Mouse (Mus musculus) lung, postnatal 0 days (tissue): ENCODE data around the gene Yif1b. TPM values are rescaled to one million over a fixed set of nuclear protein-coding genes. Genes with fewer than 3 reads are reported as not detected.
A peak's percentile ranks its signal among the peaks of the same experiment; 100 is the strongest.
"Not testable (repeated sequence)": the region's sequence is repeated elsewhere in the genome, so short reads cannot be mapped to it uniquely, and the experiment has no call there.

ENCODE experiments used
- ATAC-seq: fragments of 200-750 bp; cut with Nextera tagmentation; 2 replicates; pipeline ENCODE4 v1.8.0; 2017; ENCODE audit warnings: moderate library complexity
- DNase-seq: peaks from one replicate; pipeline ENCODE4 v3.0.0-alpha.2; 2016; ENCODE audit warnings: low spot score
- H3K27ac ChIP-seq: fragments of 300-500 bp; sonication (generic); 2 replicates; pipeline ENCODE4 v1.5.1; 2014; ENCODE audit warnings: antibody characterized with exemption, mild to moderate bottlenecking, low read length, mixed read lengths
- H3K27me3 ChIP-seq: fragments of 300-500 bp; sonication (generic); replicated peaks from 2 replicates; pipeline ENCODE4 v1.6.1; 2014; ENCODE audit warnings: low read length, mixed read lengths; ENCODE audit not compliant: insufficient read depth
- H3K36me3 ChIP-seq: fragments of 300-500 bp; sonication (generic); 2 replicates; pipeline ENCODE4 v1.6.1; 2014; ENCODE audit warnings: low read length, mixed read lengths; ENCODE audit not compliant: insufficient read depth
- H3K4me1 ChIP-seq: fragments of 300-500 bp; sonication (generic); 2 replicates; pipeline ENCODE4 v1.6.1; 2014; ENCODE audit warnings: antibody characterized with exemption, low read depth, low read length, mixed read lengths; ENCODE audit not compliant: insufficient read depth
- H3K4me2 ChIP-seq: fragments of 300-500 bp; sonication (generic); replicated peaks from 2 replicates; pipeline ENCODE4 v1.6.1; 2014; ENCODE audit warnings: low read depth, mild to moderate bottlenecking, low read length, moderate library complexity, mixed read lengths
- H3K4me3 ChIP-seq: fragments of 300-500 bp; sonication (generic); 2 replicates; pipeline ENCODE4 v1.5.1; 2014; ENCODE audit warnings: low read depth, low read length
- H3K9ac ChIP-seq: fragments of 300-500 bp; sonication (generic); replicated peaks from 2 replicates; pipeline ENCODE4 v1.6.1; 2014; ENCODE audit warnings: low read depth, mild to moderate bottlenecking
- H3K9me3 ChIP-seq: fragments of 300-500 bp; sonication (generic); 2 replicates; pipeline ENCODE4 v1.6.1; 2016; ENCODE audit warnings: low read length, mixed read lengths
- CTCF ChIP-seq: IDR thresholded peaks from 2 replicates; pipeline ENCODE4 v1.5.1; 2016; ENCODE audit warnings: antibody characterized with exemption, mild to moderate bottlenecking
- EP300 ChIP-seq: IDR thresholded peaks from 2 replicates; pipeline ENCODE4 v1.6.1; 2016; ENCODE audit warnings: antibody characterized with exemption, mild to moderate bottlenecking, control low read depth
- WGBS: fragments of 180-500 bp; shearing (Covaris S2); extraction: QIAGEN DNeasy Blood & Tissue Kit; methylation state at CpG from one replicate; pipeline ENCODE4 v1.1.7; 2014; 5-methylcytosine and 5-hydroxymethylcytosine counted together
- polyA plus RNA-seq: library from polyadenylated mRNA; unstranded; fragments of >200 nt; fragmentation: Nextera tagmentation; extraction: Ambion mirVana; gene quantifications from 2 replicates; pipeline ENCODE4 v1.2.1, GENCODE M21; 2015

The Yif1b gene
- 93.9 and 96.2 TPM in 2 replicates for polyA plus RNA-seq

DNA sequence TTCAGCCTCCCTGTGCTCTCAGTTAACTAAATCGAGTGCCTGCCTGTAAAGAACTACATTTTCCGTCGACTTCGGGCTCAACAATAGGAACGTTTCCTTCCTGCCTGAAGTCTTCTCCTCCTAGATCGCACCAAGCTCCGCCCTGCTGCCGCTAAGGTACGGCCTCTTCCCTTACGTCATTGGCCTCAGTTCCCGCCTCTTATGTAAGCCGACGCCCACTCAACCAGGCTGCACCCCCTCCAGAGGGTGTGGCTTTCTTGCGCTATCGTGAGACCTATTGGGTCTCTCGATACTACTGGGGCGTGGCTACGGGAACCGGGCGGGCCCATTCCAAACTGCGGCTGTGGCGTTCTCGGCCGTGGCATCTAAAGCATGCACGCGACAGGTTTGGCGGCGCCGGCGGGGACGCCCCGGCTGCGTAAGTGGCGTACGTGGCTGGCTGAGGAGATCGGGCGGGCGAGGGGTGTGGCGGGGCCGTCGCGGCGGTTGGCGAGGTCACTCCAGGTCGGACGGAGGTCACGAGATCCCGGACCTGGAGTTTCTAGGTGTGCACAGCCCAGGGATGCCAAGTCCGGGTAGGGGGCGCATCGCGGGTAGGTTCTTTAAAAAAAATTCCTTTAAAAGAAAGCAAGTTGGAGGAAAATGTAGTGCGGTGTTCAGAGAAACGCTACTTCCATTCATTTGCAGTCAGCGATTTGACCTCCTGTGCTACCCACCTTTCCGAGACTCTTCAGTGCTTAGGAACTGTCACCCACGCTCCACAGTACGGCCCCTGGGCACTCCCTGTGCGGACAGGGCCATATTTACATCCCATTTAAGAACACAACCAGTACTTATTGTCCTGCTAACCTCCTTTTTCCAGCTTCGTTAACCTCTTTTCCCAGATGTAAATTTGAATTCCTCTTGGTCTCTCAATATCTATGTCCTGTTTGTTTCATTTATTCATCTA is at the start of gene Yif1b:
Gene Yif1b, plus strand, starts transcription at position 311 of the 949 bp plus-strand sequence.
- WGBS = under 1% methylated on average over 57 of the region's 60 CpGs
- Histone ChIP-seq H3K9ac (peak within 1 kb of the TSS; percentile 51), H3K36me3 (no peaks in the 10 kb centered on the region), H3K27ac (peak within 1 kb of the TSS; percentile 85), H3K27me3 (no peaks in the 10 kb centered on the region), H3K4me1 (peaks cover 8% of the 10 kb centered on the region; the same call in 1 of the 2 replicates), H3K4me2 (peak within 1 kb of the TSS; percentile 73), H3K9me3 (no peaks in the 10 kb centered on the region), H3K4me3 (peak within 1 kb of the TSS; percentile 66)
- TF ChIP-seq CTCF = peak; percentile 16; the same call in 1 of the 2 replicates
- peak; percentile 94 for TF ChIP-seq EP300
- ATAC-seq (peak; percentile 95), DNase-seq (peak; percentile 100)

GRCm38 (mm10) chr7:29194230-29194629 is 43.9 kb upstream of the Yif1b start:
- not testable (repeated sequence) for H3K4me3 ChIP-seq

DNA sequence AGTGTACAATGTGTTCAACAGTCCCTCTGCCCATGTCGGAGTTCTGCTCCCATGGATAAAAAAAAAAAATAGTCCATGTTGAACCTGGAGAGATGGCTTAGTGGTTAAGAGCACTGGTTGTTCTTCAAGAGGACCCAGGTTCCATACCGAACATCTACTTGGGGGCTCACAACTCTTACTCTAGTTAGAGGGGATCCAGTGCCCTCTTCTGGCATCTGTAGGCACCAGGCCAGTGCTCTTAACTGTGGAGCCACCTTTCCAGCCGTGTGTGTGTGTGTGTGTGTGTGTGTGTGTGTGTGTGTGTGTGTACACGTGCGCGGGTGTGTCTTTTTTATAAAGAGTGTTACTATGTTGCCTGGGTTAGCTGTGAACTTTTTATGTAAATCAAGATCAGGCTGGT is 35.6 kb upstream of the Yif1b start:
- no peaks in the 10 kb centered on the region for H3K27me3 ChIP-seq
- H3K9ac ChIP-seq = no peak overlapping the region
- no peak for TF ChIP-seq EP300
- no peak for TF ChIP-seq CTCF
- 77% methylated on average over 6 of the region's 6 CpGs for WGBS
- no peaks in the 10 kb centered on the region for H3K9me3 ChIP-seq
- DNase-seq (no peak), ATAC-seq (no peak)
- no peaks in the 10 kb centered on the region for H3K4me1 ChIP-seq
- H3K4me2 ChIP-seq = no peak overlapping the region
- H3K36me3 ChIP-seq = no peaks in the 10 kb centered on the region
- H3K4me3 ChIP-seq = no peak overlapping the region
- no peak overlapping the region for H3K27ac ChIP-seq

More at GRCm38 (mm10) chr7:29194230-29194629, 43.9 kb upstream of the Yif1b start:
- 80% methylated on average over 1 of the region's 1 CpGs for whole genome bisulfite sequencing
- not testable (repeated sequence) for H3K27me3 ChIP-seq, H3K9me3 ChIP-seq, H3K27ac ChIP-seq, H3K36me3 ChIP-seq, H3K9ac ChIP-seq, ATAC-seq, DNase-seq, H3K4me1 ChIP-seq, H3K4me2 ChIP-seq

- H3K27ac ChIP-seq = peak overlapping the region; percentile 88
- not testable (repeated sequence) for H3K4me1 ChIP-seq, H3K27me3 ChIP-seq, H3K36me3 ChIP-seq, H3K9me3 ChIP-seq
- H3K9ac ChIP-seq = 0 out of 2 replicates have a peak overlapping the region, but pooled peaks have one; percentile 32
- ATAC-seq (peak; percentile 63), DNase-seq (peak; percentile 75)
- peak overlapping the region; percentile 27 for H3K4me3 ChIP-seq
- H3K4me2 ChIP-seq = peak overlapping the region; percentile 49
- 24% methylated on average over 15 of the region's 15 CpGs for WGBS
Observed at GRCm38 (mm10) chr7:29211013-29211412, 27.1 kb upstream of the Yif1b start.

DNA sequence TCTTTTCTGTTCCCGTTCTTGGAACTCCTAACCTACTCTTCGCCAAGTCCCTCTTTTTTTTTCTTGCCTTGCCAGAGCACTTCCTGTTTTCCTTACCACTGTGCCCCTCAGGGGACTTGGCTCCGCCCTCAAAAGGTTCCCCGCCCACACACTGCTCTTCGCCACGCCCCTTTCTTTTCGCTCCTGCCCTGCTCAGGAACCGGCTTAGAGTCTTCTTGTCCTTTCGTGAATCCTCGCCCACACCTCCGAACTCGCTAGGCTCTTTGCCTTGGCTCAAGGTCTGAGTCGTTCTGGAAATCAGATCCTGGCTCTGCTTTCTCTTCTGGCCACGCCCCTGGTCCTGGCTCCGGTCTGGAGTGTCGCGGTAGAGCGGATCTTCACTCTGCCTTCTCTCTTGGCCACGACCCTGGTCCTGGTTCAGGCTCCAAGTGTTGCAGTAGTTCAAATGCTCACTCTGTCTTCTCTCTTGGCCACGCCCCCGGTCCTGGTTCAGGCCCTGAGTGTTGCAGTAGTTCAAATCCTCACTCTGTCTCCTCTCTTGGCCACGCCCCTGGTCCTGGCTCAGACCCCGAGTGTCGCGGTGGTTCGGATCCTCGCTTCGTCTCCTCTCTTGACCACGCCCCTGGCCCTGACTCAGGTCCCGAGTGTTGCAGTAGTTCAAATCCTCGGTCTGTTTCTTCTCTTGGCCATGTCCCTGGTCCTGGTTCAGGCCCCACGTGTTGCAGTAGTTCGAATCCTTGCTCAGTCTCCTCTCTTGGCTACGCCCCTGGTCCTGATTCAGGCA is 26.5 kb upstream of the Yif1b start:
- peak overlapping the region; percentile 88 for H3K27ac ChIP-seq
- DNase-seq (peak; percentile 96), ATAC-seq (peak; percentile 91)
- peak overlapping the region; percentile 32; the same call in 1 of the 2 replicates for H3K9ac ChIP-seq
- TF ChIP-seq EP300 = no peak
- TF ChIP-seq CTCF = no peak
- peak overlapping the region; percentile 49 for H3K4me2 ChIP-seq
- WGBS = 6% methylated on average over 34 of the region's 34 CpGs
- H3K9me3 ChIP-seq = no peaks in the 10 kb centered on the region
- H3K36me3 ChIP-seq = no peaks in the 10 kb centered on the region
- H3K4me1 ChIP-seq = no peaks in the 10 kb centered on the region
- peak overlapping the region; percentile 27 for H3K4me3 ChIP-seq
- H3K27me3 ChIP-seq = no peaks in the 10 kb centered on the region

GRCm38 (mm10) chr7:29212199-29212765 is 25.8 kb upstream of the Yif1b start:
- peak overlapping the region; percentile 27 for H3K4me3 ChIP-seq
- peak overlapping the region; percentile 88 for H3K27ac ChIP-seq
- peak; percentile 58 for DNase-seq
- H3K9me3 ChIP-seq = no peaks in the 10 kb centered on the region
- peak overlapping the region; percentile 49 for H3K4me2 ChIP-seq
- TF ChIP-seq CTCF (no peak), EP300 (no peak)
- 21% methylated on average over 26 of the region's 26 CpGs for WGBS
- H3K9ac ChIP-seq = peak overlapping the region; percentile 32; the same call in 1 of the 2 replicates
- ATAC-seq = no peak
- no peaks in the 10 kb centered on the region for H3K36me3 ChIP-seq
- H3K27me3 ChIP-seq = no peaks in the 10 kb centered on the region
- H3K4me1 ChIP-seq = no peaks in the 10 kb centered on the region

DNA sequence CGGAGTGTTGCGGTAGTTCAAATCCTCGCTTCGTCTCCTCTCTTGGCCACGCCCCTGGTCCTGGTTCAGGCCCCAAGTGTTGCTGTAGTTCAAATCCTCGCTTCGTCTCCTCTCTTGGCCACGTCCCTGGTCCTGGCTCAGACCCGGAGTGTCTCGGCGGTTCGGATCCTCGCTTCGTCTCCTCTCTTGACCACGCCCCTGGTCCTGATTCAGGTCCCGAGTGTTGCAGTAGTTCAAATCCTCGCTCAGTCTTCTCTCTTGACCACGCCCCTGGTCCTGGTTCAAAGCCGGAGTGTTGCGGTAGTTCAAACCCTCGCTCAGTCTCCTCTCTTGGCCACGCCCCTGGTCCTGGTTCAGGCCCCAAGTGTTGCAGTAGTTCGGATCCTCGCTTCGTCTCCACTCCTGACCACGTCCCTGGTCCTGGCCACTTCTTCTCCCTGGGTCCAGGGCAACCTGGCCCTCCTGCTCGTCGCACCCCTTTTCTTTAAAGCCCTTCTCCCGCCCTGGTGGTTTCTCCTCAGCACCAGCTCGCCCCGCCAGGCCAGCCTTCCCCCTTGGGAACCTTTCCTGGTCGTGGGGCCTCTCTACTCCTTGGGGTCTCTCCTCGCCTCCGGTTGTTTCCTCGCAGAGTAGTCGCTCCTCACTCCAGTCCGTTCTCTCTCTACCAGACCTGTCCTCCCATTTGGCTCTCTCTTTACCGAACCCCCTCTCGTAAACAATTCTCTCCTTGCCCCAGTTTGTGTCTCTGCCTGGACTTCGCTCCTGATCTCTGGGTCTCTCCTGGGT is 25.2 kb upstream of the Yif1b start:
- DNase-seq, H3K36me3 ChIP-seq, H3K4me1 ChIP-seq, H3K9ac ChIP-seq, ATAC-seq, H3K27me3 ChIP-seq, H3K4me2 ChIP-seq, H3K4me3 ChIP-seq, H3K9me3 ChIP-seq, H3K27ac ChIP-seq: not testable (repeated sequence)
- WGBS = 26% methylated on average over 40 of the region's 40 CpGs
